Mouse (Mus musculus) spleen, adult 2 months (tissue): ENCODE data around the gene Pgap2.

Experiments used
- CTCF ChIP-seq: fragments of 200-500 bp; IDR thresholded peaks from 2 replicates; pipeline ENCODE4 v1.5.1; 2011; ENCODE audit warnings: mild to moderate bottlenecking, inconsistent platforms; ENCODE audit not compliant: insufficient read depth, insufficient read length, insufficient replicate concordance; ENCODE audit errors: extremely low read depth
- POLR2A ChIP-seq: fragments of 200-500 bp; IDR thresholded peaks from 2 replicates; pipeline ENCODE4 v1.6.1; 2011; ENCODE audit warnings: low read depth, low read length, inconsistent platforms

- no peak for TF ChIP-seq POLR2A
- no peak for TF ChIP-seq CTCF
Observed at GRCm38 (mm10) chr7:102246956-102247797, 37.2 kb downstream of the Pgap2 start.
